Mouse (Mus musculus) hindbrain, embryonic 14.5 days (tissue): ENCODE measurements around the gene Nemf. TPM values are rescaled to one million over a fixed set of nuclear protein-coding genes. Genes with fewer than 3 reads are reported as not detected.

Source experiments
- microRNA-seq: library from miRNA; unstranded; fragments of <30 nt; microRNA quantifications from one replicate; pipeline ENCODE4, GENCODE M21; 2016
- polyA plus RNA-seq: library from polyadenylated mRNA; unstranded; fragments of >200 nt; fragmentation: Nextera tagmentation; extraction: Ambion mirVana; gene quantifications from 2 replicates; pipeline ENCODE4 v1.2.1, GENCODE M21; 2014

Nemf gene
- polyA plus RNA-seq, 1 experiment from 2014 or later, result 77.2 TPM

Small RNA genes within 50 kb of the gene (microRNA-seq; reads per million reads assigned to microRNA genes)
- gene Gm47299, result 0.65 reads per million
- not detected for gene Gm47305

Other genes starting within 250 kb of the Nemf start
- 1,041 and 1,286 TPM in 2 replicates for gene Rps29, start 198.0 kb downstream of the Nemf start, polyA plus RNA-seq
- gene Lrr1, start 188.4 kb downstream of the Nemf start, polyA plus RNA-seq, result 2.2 and 4.7 TPM in 2 replicates
- 362 and 438 TPM in 2 replicates for gene Rpl36al, start 173.1 kb downstream of the Nemf start, polyA plus RNA-seq
- 41.1 and 45.4 TPM in 2 replicates for gene Mgat2, start 173.0 kb downstream of the Nemf start, polyA plus RNA-seq
- 12.7 and 15.3 TPM in 2 replicates for gene Gm49383, start 160.1 kb downstream of the Nemf start, polyA plus RNA-seq
- gene Dnaaf2, start 158.7 kb downstream of the Nemf start, polyA plus RNA-seq, result 5.7 and 7.0 TPM in 2 replicates
- 10.4 and 12.5 TPM in 2 replicates for gene Gm49384, start 152.9 kb downstream of the Nemf start, polyA plus RNA-seq
- gene Pole2, start 129.0 kb downstream of the Nemf start, polyA plus RNA-seq, result 4.2 and 4.5 TPM in 2 replicates
- gene Klhdc1, start 116.0 kb downstream of the Nemf start, polyA plus RNA-seq, result 13.7 and 17.2 TPM in 2 replicates
- gene Klhdc2, start 60.5 kb downstream of the Nemf start, polyA plus RNA-seq, result 286 TPM in 2 replicates
- gene Arf6, start 15.0 kb upstream of the Nemf start, polyA plus RNA-seq, result 34.5 and 36.5 TPM in 2 replicates
- gene Gm9887, start 15.3 kb upstream of the Nemf start, polyA plus RNA-seq, result 1.4 and 1.7 TPM in 2 replicates
- gene Vcpkmt, start 225.9 kb upstream of the Nemf start, polyA plus RNA-seq, result 22.9 and 24.4 TPM in 2 replicates